24 mouse cellular contexts compared by ENCODE assay signal in the genomic region with DNA sequence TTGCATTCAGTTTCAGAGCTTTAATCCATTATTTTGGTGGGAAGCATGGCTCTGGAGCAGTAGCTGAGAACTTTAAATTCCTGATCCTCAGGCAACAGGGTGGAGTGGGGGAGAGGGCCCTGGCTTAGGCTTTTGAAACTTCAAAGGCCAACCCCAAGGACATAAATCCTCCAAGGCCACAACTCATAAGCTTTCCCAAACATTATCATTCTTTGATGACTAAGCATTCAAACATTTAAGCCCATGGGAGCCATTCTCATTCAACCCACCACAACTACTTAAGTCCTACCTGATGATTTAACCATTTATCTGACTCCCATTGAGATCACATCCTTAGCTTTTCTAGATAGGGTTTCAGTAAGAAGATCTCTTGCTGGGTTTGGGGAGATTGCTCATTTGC.
A peak's percentile ranks its signal among the peaks of the same experiment; 100 is the strongest.
DNase-seq lines count a peak whose midpoint lies in the region; ATAC-seq and TF ChIP-seq lines count a peak whose summit lies in the region.
"Had no signal": no experiment of that assay in that cellular context is flagged by ENCODE, and none has a peak within 500 bp of the region (broad histone marks: within the 10 kb centered on the region; RNA-seq: fewer than 3 reads in every experiment).

No protein-coding gene starts in this region.

- H3K36me3 ChIP-seq in hindbrain, postnatal 0 days (ENCODE audit: insufficient read depth, low read length), result no peaks in the 10 kb centered on the region
- H3K36me3 ChIP-seq in hindbrain, embryonic 12.5 days, result no peaks in the 10 kb centered on the region
- no peaks in the 10 kb centered on the region for H3K36me3 ChIP-seq in neural tube, embryonic 15.5 days
- H3K36me3 ChIP-seq: forebrain, embryonic 10.5 days; liver, embryonic 12.5 days had no signal

- H3K4me3 ChIP-seq in hindbrain, postnatal 0 days (ENCODE audit: low read length), result no peak overlapping the region
- H3K4me3 ChIP-seq in hindbrain, embryonic 12.5 days, result no peak overlapping the region
- H3K4me3 ChIP-seq in neural tube, embryonic 15.5 days (replicated peaks), result no peak overlapping the region
- H3K4me3 ChIP-seq: forebrain, embryonic 10.5 days; heart, adult 2 months; heart, embryonic 13.5 days; limb, embryonic 13.5 days; liver, embryonic 12.5 days; midbrain, embryonic 10.5 days had no signal

- peak overlapping the region; percentile 61 for H3K27ac ChIP-seq in hindbrain, postnatal 0 days
- no peak overlapping the region for H3K27ac ChIP-seq in hindbrain, embryonic 12.5 days
- peak overlapping the region; percentile 45 for H3K27ac ChIP-seq in neural tube, embryonic 15.5 days (replicated peaks)
- H3K27ac ChIP-seq: forebrain, embryonic 10.5 days; heart, adult 2 months; limb, embryonic 13.5 days; liver, embryonic 12.5 days; midbrain, embryonic 10.5 days had no signal

- no peaks in the 10 kb centered on the region for H3K27me3 ChIP-seq in hindbrain, postnatal 0 days (ENCODE audit: insufficient read depth, low read length)
- H3K27me3 ChIP-seq in hindbrain, embryonic 12.5 days, result no peaks in the 10 kb centered on the region
- no peaks in the 10 kb centered on the region for H3K27me3 ChIP-seq in neural tube, embryonic 15.5 days (replicated peaks)
- H3K27me3 ChIP-seq: heart, embryonic 13.5 days; limb, embryonic 13.5 days; liver, embryonic 12.5 days had no signal

- no peak for TF ChIP-seq CTCF in hindbrain, postnatal 0 days (IDR thresholded peaks at IDR 0.05; ENCODE audit: low read depth)

- peak; percentile 26 for DNase-seq in adrenal gland, adult 2 months
- no peak for DNase-seq in adrenal gland, adult 8-10 months
- DNase-seq in hindbrain, postnatal 0 days (ENCODE audit: low spot score), result no peak
- no peak for DNase-seq in neural tube, embryonic 10.5 days (ENCODE audit: extremely low spot score, low spot score)
- DNase-seq in embryo, embryonic 10.5 days (ENCODE audit: low spot score), result no peak
- DNase-seq: cerebellum, adult 9-10 months; gastrocnemius, postnatal 36 days; heart, adult 2 months; heart, postnatal 36 days; kidney, adult 11 months; kidney, postnatal 36 days; lung, adult 18-20 months; lung, postnatal 10 days had no signal

- no peaks in the 10 kb centered on the region for H3K9me3 ChIP-seq in hindbrain, postnatal 0 days (ENCODE audit: low read length)
- H3K9me3 ChIP-seq in hindbrain, embryonic 12.5 days (replicated peaks), result no peaks in the 10 kb centered on the region
- no peaks in the 10 kb centered on the region for H3K9me3 ChIP-seq in neural tube, embryonic 15.5 days (replicated peaks)
- H3K9me3 ChIP-seq: forebrain, embryonic 10.5 days; G1E; heart, embryonic 13.5 days; limb, embryonic 13.5 days; liver, embryonic 12.5 days; midbrain, embryonic 10.5 days had no signal

- H3K4me2 ChIP-seq in hindbrain, postnatal 0 days (ENCODE audit: low read depth, low read length), result no peak overlapping the region
- H3K4me2 ChIP-seq in hindbrain, embryonic 12.5 days (replicated peaks), result no peak overlapping the region
- H3K4me2 ChIP-seq in neural tube, embryonic 15.5 days, result no peak overlapping the region
- H3K4me2 ChIP-seq: heart, embryonic 13.5 days; limb, embryonic 13.5 days; liver, embryonic 12.5 days had no signal

- H3K9ac ChIP-seq in hindbrain, postnatal 0 days (replicated peaks; ENCODE audit: low read length), result no peak overlapping the region
- no peak overlapping the region for H3K9ac ChIP-seq in hindbrain, embryonic 12.5 days
- no peak overlapping the region for H3K9ac ChIP-seq in neural tube, embryonic 15.5 days (replicated peaks)
- H3K9ac ChIP-seq: heart, embryonic 13.5 days; limb, embryonic 13.5 days; liver, embryonic 12.5 days had no signal

- no peaks in the 10 kb centered on the region for H3K4me1 ChIP-seq in hindbrain, postnatal 0 days (ENCODE audit: insufficient read depth, low read length)
- H3K4me1 ChIP-seq in hindbrain, embryonic 12.5 days, result no peaks in the 10 kb centered on the region
- H3K4me1 ChIP-seq in neural tube, embryonic 15.5 days, result no peaks in the 10 kb centered on the region
- H3K4me1 ChIP-seq: forebrain, embryonic 10.5 days; limb, embryonic 13.5 days; liver, embryonic 12.5 days; midbrain, embryonic 10.5 days had no signal

- ATAC-seq in hindbrain, postnatal 0 days, result no peak
- no peak for ATAC-seq in hindbrain, embryonic 12.5 days (ENCODE audit: low FRiP score)
- no peak for ATAC-seq in neural tube, embryonic 15.5 days (ENCODE audit: low FRiP score)
- ATAC-seq in erythroid progenitor cell, adult 5-6 weeks (replicated peaks; ENCODE audit: low FRiP score, poor library complexity, severe bottlenecking), result no peak
- ATAC-seq: CD4-positive, CD25-positive, alpha-beta regulatory T cell, adult 4 months; forebrain, embryonic 16.5 days; liver, embryonic 12.5 days had no signal
